ENCODE assay signal across 9 mouse cellular contexts in genomic region chr19:10869241-10869885, GRCm38 (mm10). TPM values are rescaled to one million over a fixed set of nuclear protein-coding genes. Genes with fewer than 3 reads are reported as not detected.
DNase-seq lines count a peak whose midpoint lies in the region; ATAC-seq and TF ChIP-seq lines count a peak whose summit lies in the region.
"Had no signal": no experiment of that assay in that cellular context is flagged by ENCODE, and none has a peak within 500 bp of the region (broad histone marks: within the 10 kb centered on the region; RNA-seq: fewer than 3 reads in every experiment).

No protein-coding gene starts in this region.

- H3K4me3 ChIP-seq in forebrain, embryonic 10.5 days: peak overlapping the region; percentile 91
- peak overlapping the region; percentile 86 for H3K4me3 ChIP-seq in heart, embryonic 13.5 days
- H3K4me3 ChIP-seq in kidney, embryonic 16.5 days (ENCODE audit: low read length): peak overlapping the region; percentile 81
- peak overlapping the region; percentile 85 for H3K4me3 ChIP-seq in limb, embryonic 15.5 days
- H3K4me3 ChIP-seq in midbrain, postnatal 0 days (ENCODE audit: low read depth, low read length): peak overlapping the region; percentile 58
- H3K4me3 ChIP-seq in testis, adult 2 months (ENCODE audit: control insufficient read depth, low read depth, low read length): peak overlapping the region; percentile 33

- peak overlapping the region; percentile 98 for H3K27ac ChIP-seq in forebrain, embryonic 10.5 days
- peak overlapping the region; percentile 69 for H3K27ac ChIP-seq in heart, embryonic 13.5 days (replicated peaks)
- H3K27ac ChIP-seq in kidney, embryonic 16.5 days (ENCODE audit: low read length): peak overlapping the region; percentile 87
- H3K27ac ChIP-seq in limb, embryonic 15.5 days: peak overlapping the region; percentile 93
- peak overlapping the region; percentile 88 for H3K27ac ChIP-seq in midbrain, postnatal 0 days (ENCODE audit: low read depth, low read length)
- H3K27ac ChIP-seq in testis, adult 2 months (ENCODE audit: control insufficient read depth, insufficient read depth, low read depth, low read length): no peak overlapping the region

- peak; percentile 15 to 19 for DNase-seq in spleen, postnatal 36 days (ENCODE audit: low spot score in 2 of 2)
- DNase-seq in spleen, postnatal 4 days (ENCODE audit: low spot score in 2 of 2): no peak
- peak; percentile 86 for DNase-seq in forebrain, embryonic 10.5 days (ENCODE audit: extremely low spot score, low spot score)
- DNase-seq in midbrain, postnatal 0 days (ENCODE audit: low spot score): peak; percentile 89

- peaks cover 40% of the 10 kb centered on the region for H3K4me1 ChIP-seq in forebrain, embryonic 10.5 days
- H3K4me1 ChIP-seq in heart, embryonic 13.5 days: peaks cover 24% of the 10 kb centered on the region
- H3K4me1 ChIP-seq in kidney, embryonic 16.5 days (ENCODE audit: insufficient read depth, low read length): peaks cover 32% of the 10 kb centered on the region
- H3K4me1 ChIP-seq in limb, embryonic 15.5 days: peaks cover 30% of the 10 kb centered on the region
- peaks cover 9% of the 10 kb centered on the region; the same call in 1 of the 2 replicates for H3K4me1 ChIP-seq in midbrain, postnatal 0 days (ENCODE audit: insufficient read depth, low read length)
- peaks cover 10% of the 10 kb centered on the region for H3K4me1 ChIP-seq in testis, adult 2 months (ENCODE audit: control insufficient read depth, insufficient read depth, low read length)

- peaks cover 70% of the 10 kb centered on the region for H3K36me3 ChIP-seq in forebrain, embryonic 10.5 days (replicated peaks)
- peaks cover 62% of the 10 kb centered on the region for H3K36me3 ChIP-seq in heart, embryonic 13.5 days
- peaks cover 37% of the 10 kb centered on the region for H3K36me3 ChIP-seq in kidney, embryonic 16.5 days (ENCODE audit: insufficient read depth, low read length)
- peaks cover 62% of the 10 kb centered on the region for H3K36me3 ChIP-seq in limb, embryonic 15.5 days
- H3K36me3 ChIP-seq in midbrain, postnatal 0 days (ENCODE audit: insufficient read depth, low read length): peaks cover 47% of the 10 kb centered on the region
- H3K36me3 ChIP-seq in testis, adult 2 months (ENCODE audit: control insufficient read depth, insufficient read depth, low read length): no peaks in the 10 kb centered on the region

- peak; percentile 73; the same call in 1 of the 2 replicates for ATAC-seq in heart, embryonic 13.5 days (ENCODE audit: extremely low read depth, insufficient number of reproducible peaks, low FRiP score, low TSS enrichment)
- ATAC-seq in kidney, embryonic 16.5 days (ENCODE audit: low FRiP score, low TSS enrichment): peak; percentile 95
- peak; percentile 78 for ATAC-seq in limb, embryonic 15.5 days (ENCODE audit: insufficient number of reproducible peaks, low FRiP score, low TSS enrichment, low read depth)
- ATAC-seq in midbrain, postnatal 0 days (ENCODE audit: low FRiP score): peak; percentile 90

- H3K9ac ChIP-seq in heart, embryonic 13.5 days: peak overlapping the region; percentile 94
- H3K9ac ChIP-seq in kidney, embryonic 16.5 days (replicated peaks; ENCODE audit: low read length): peak overlapping the region; percentile 90
- peak overlapping the region; percentile 85 for H3K9ac ChIP-seq in limb, embryonic 15.5 days
- peak overlapping the region; percentile 76 for H3K9ac ChIP-seq in midbrain, postnatal 0 days (replicated peaks; ENCODE audit: low read length, poor library complexity, severe bottlenecking)

- TF ChIP-seq CTCF in midbrain, postnatal 0 days (IDR thresholded peaks at IDR 0.05): peak; percentile 42
- TF ChIP-seq CTCF in testis, adult 2 months (IDR thresholded peaks at IDR 0.05; ENCODE audit: control insufficient read depth, insufficient read depth, insufficient replicate concordance, low read depth, low read length): no peak

- peak overlapping the region; percentile 81 for H3K4me2 ChIP-seq in heart, embryonic 13.5 days
- peak overlapping the region; percentile 64 for H3K4me2 ChIP-seq in kidney, embryonic 16.5 days (replicated peaks; ENCODE audit: low read depth, low read length)
- peak overlapping the region; percentile 81 for H3K4me2 ChIP-seq in limb, embryonic 15.5 days
- peak overlapping the region; percentile 88 for H3K4me2 ChIP-seq in midbrain, postnatal 0 days (ENCODE audit: low read depth, low read length, poor library complexity, severe bottlenecking)

- 0 out of 2 replicates have a peak, but pooled peaks have one; percentile 31 for TF ChIP-seq POLR2A in testis, adult 2 months (IDR thresholded peaks at IDR 0.05; ENCODE audit: control insufficient read depth, low read depth, low read length)

- WGBS in forebrain, embryonic 10.5 days: under 1% methylated on average over 43 of the region's 43 CpGs
- under 1% methylated on average over 42 of the region's 43 CpGs for WGBS in heart, embryonic 13.5 days
- WGBS in kidney, embryonic 16.5 days: under 1% methylated on average over 39 of the region's 43 CpGs
- under 1% methylated on average over 43 of the region's 43 CpGs for WGBS in limb, embryonic 15.5 days
- WGBS in midbrain, postnatal 0 days: under 1% methylated on average over 42 of the region's 43 CpGs

- no peaks in the 10 kb centered on the region for H3K27me3 ChIP-seq in forebrain, embryonic 10.5 days (ENCODE audit: poor library complexity, severe bottlenecking)
- no peaks in the 10 kb centered on the region for H3K27me3 ChIP-seq in heart, embryonic 13.5 days (replicated peaks)
- no peaks in the 10 kb centered on the region for H3K27me3 ChIP-seq in kidney, embryonic 16.5 days (ENCODE audit: insufficient read depth, low read length)
- no peaks in the 10 kb centered on the region for H3K27me3 ChIP-seq in limb, embryonic 15.5 days
- H3K27me3 ChIP-seq in midbrain, postnatal 0 days (ENCODE audit: insufficient read depth, low read length): no peaks in the 10 kb centered on the region
- no peaks in the 10 kb centered on the region for H3K27me3 ChIP-seq in testis, adult 2 months (ENCODE audit: control insufficient read depth, insufficient read depth, low read length)
- H3K27me3 ChIP-seq: CH12.LX had no signal

- no peaks in the 10 kb centered on the region; the same call in 1 of the 2 replicates for H3K9me3 ChIP-seq in forebrain, embryonic 10.5 days
- no peaks in the 10 kb centered on the region for H3K9me3 ChIP-seq in heart, embryonic 13.5 days
- H3K9me3 ChIP-seq in kidney, embryonic 16.5 days (ENCODE audit: low read length): no peaks in the 10 kb centered on the region
- no peaks in the 10 kb centered on the region for H3K9me3 ChIP-seq in limb, embryonic 15.5 days
- no peaks in the 10 kb centered on the region for H3K9me3 ChIP-seq in midbrain, postnatal 0 days (ENCODE audit: low read length)

RNA-seq across cellular contexts. Expression of gene Tmem132a, which starts 0.4 kb away (rescaled TPM):
- 110 and 115 TPM in 2 replicates for polyA plus RNA-seq in forebrain, embryonic 10.5 days (2016; fragmentation: Nextera tagmentation; extraction: Ambion mirVana)
- 51.4 and 52.4 TPM in 2 replicates for polyA plus RNA-seq in heart, embryonic 13.5 days (2015; fragmentation: Nextera tagmentation; extraction: Ambion mirVana)
- polyA plus RNA-seq in kidney, embryonic 16.5 days (2015; fragmentation: Nextera tagmentation; extraction: Ambion mirVana): 88.6 and 94.4 TPM in 2 replicates
- 65.2 and 67.4 TPM in 2 replicates for polyA plus RNA-seq in limb, embryonic 15.5 days (2015; fragmentation: Nextera tagmentation; extraction: Ambion mirVana)
- 403 and 429 TPM in 2 replicates for total RNA-seq in midbrain, postnatal 0 days (2014; rRNA removed)
- 207 and 213 TPM in 2 replicates for polyA plus RNA-seq in midbrain, postnatal 0 days (2015; fragmentation: Nextera tagmentation; extraction: Ambion mirVana)
- 2.6 and 3.1 TPM in 2 replicates for polyA plus RNA-seq in testis, adult 2 months (2012; rRNA removed)

RNA-seq across cellular contexts. Expression of gene Tmem109, which starts 12.4 kb away (rescaled TPM):
- polyA plus RNA-seq in forebrain, embryonic 10.5 days (2016; fragmentation: Nextera tagmentation; extraction: Ambion mirVana): 51.4 and 53.8 TPM in 2 replicates
- polyA plus RNA-seq in heart, embryonic 13.5 days (2015; fragmentation: Nextera tagmentation; extraction: Ambion mirVana): 84.7 and 87.1 TPM in 2 replicates
- 115 and 118 TPM in 2 replicates for polyA plus RNA-seq in kidney, embryonic 16.5 days (2015; fragmentation: Nextera tagmentation; extraction: Ambion mirVana)
- 138 and 163 TPM in 2 replicates for polyA plus RNA-seq in limb, embryonic 15.5 days (2015; fragmentation: Nextera tagmentation; extraction: Ambion mirVana)
- total RNA-seq in midbrain, postnatal 0 days (2014; rRNA removed): 21.3 and 22.9 TPM in 2 replicates
- 39.2 and 39.3 TPM in 2 replicates for polyA plus RNA-seq in midbrain, postnatal 0 days (2015; fragmentation: Nextera tagmentation; extraction: Ambion mirVana)
- polyA plus RNA-seq in testis, adult 2 months (2012; rRNA removed): 40.3 and 44.3 TPM in 2 replicates

RNA-seq across cellular contexts. Expression of gene Prpf19, which starts 25.7 kb away (rescaled TPM):
- 43.8 and 47.1 TPM in 2 replicates for polyA plus RNA-seq in forebrain, embryonic 10.5 days (2016; fragmentation: Nextera tagmentation; extraction: Ambion mirVana)
- 30.3 TPM in 2 replicates for polyA plus RNA-seq in heart, embryonic 13.5 days (2015; fragmentation: Nextera tagmentation; extraction: Ambion mirVana)
- polyA plus RNA-seq in kidney, embryonic 16.5 days (2015; fragmentation: Nextera tagmentation; extraction: Ambion mirVana): 47.6 and 51.3 TPM in 2 replicates
- 35.7 and 40.6 TPM in 2 replicates for polyA plus RNA-seq in limb, embryonic 15.5 days (2015; fragmentation: Nextera tagmentation; extraction: Ambion mirVana)
- 281 and 298 TPM in 2 replicates for total RNA-seq in midbrain, postnatal 0 days (2014; rRNA removed)
- polyA plus RNA-seq in midbrain, postnatal 0 days (2015; fragmentation: Nextera tagmentation; extraction: Ambion mirVana): 37.8 and 38.1 TPM in 2 replicates
- polyA plus RNA-seq in testis, adult 2 months (2012; rRNA removed): 86.2 and 86.5 TPM in 2 replicates

RNA-seq across cellular contexts. Expression of gene Slc15a3, which starts 29.8 kb away (rescaled TPM):
- 0.32 and 0.37 TPM in 2 replicates for polyA plus RNA-seq in forebrain, embryonic 10.5 days (2016; fragmentation: Nextera tagmentation; extraction: Ambion mirVana)
- 0.29 and 0.39 TPM in 2 replicates for polyA plus RNA-seq in heart, embryonic 13.5 days (2015; fragmentation: Nextera tagmentation; extraction: Ambion mirVana)
- polyA plus RNA-seq in kidney, embryonic 16.5 days (2015; fragmentation: Nextera tagmentation; extraction: Ambion mirVana): 0.54 and 0.85 TPM in 2 replicates
- 5.0 and 5.1 TPM in 2 replicates for polyA plus RNA-seq in limb, embryonic 15.5 days (2015; fragmentation: Nextera tagmentation; extraction: Ambion mirVana)
- total RNA-seq in midbrain, postnatal 0 days (2014; rRNA removed): 1.3 and 1.7 TPM in 2 replicates
- 0.33 and 0.56 TPM in 2 replicates for polyA plus RNA-seq in midbrain, postnatal 0 days (2015; fragmentation: Nextera tagmentation; extraction: Ambion mirVana)
- 0.43 and 0.67 TPM in 2 replicates for polyA plus RNA-seq in testis, adult 2 months (2012; rRNA removed)

RNA-seq across cellular contexts. Expression of gene Cd6, which starts 39.5 kb away (rescaled TPM):
- polyA plus RNA-seq in forebrain, embryonic 10.5 days (2016; fragmentation: Nextera tagmentation; extraction: Ambion mirVana): not detected in 2 replicates
- 0.09 and 0.14 TPM in 2 replicates for polyA plus RNA-seq in heart, embryonic 13.5 days (2015; fragmentation: Nextera tagmentation; extraction: Ambion mirVana)
- polyA plus RNA-seq in kidney, embryonic 16.5 days (2015; fragmentation: Nextera tagmentation; extraction: Ambion mirVana): 0.13 TPM in 1 of 2 replicates, not detected in the other
- polyA plus RNA-seq in limb, embryonic 15.5 days (2015; fragmentation: Nextera tagmentation; extraction: Ambion mirVana): not detected in 2 replicates
- total RNA-seq in midbrain, postnatal 0 days (2014; rRNA removed): not detected in 2 replicates
- polyA plus RNA-seq in midbrain, postnatal 0 days (2015; fragmentation: Nextera tagmentation; extraction: Ambion mirVana): 0.22 TPM in 1 of 2 replicates, not detected in the other
- polyA plus RNA-seq in testis, adult 2 months (2012; rRNA removed): not detected in 2 replicates

Comparison
In these comparisons a context has a peak if more than half of its experiments do, and no peak if none do; other contexts are left out.
1. DNase-seq: peak in spleen, postnatal 36 days (2 of 2), forebrain, embryonic 10.5 days (single experiment) and midbrain, postnatal 0 days (single experiment); none in spleen, postnatal 4 days (0 of 2).
2. H3K4me3 ChIP-seq: peak in every context shown above with its lines; median percentile 91 in forebrain, embryonic 10.5 days; 86 in heart, embryonic 13.5 days; 85 in limb, embryonic 15.5 days; 81 in kidney, embryonic 16.5 days; 58 in midbrain, postnatal 0 days; 33 in testis, adult 2 months.
3. RNA of gene Tmem132a, which starts 0.4 kb away (polyA plus RNA-seq): 207 to 213 TPM in midbrain, postnatal 0 days, 110 to 115 TPM in forebrain, embryonic 10.5 days, 88.6 to 94.4 TPM in kidney, embryonic 16.5 days, 65.2 to 67.4 TPM in limb, embryonic 15.5 days and 51.4 to 52.4 TPM in heart, embryonic 13.5 days; 2.6 to 3.1 TPM in testis, adult 2 months; every median in the first group is over 10 times any median in the second.
4. Peak in every context shown above with its lines, with median percentiles within 50 percentile points of each other: ATAC-seq, H3K4me2 ChIP-seq and H3K9ac ChIP-seq.